Mouse (Mus musculus) induced T-regulatory cell, adult 2 months (primary cell): ENCODE results near the gene Sec14l2.

ENCODE experiments used
- DNase-seq: peaks from one replicate; pipeline ENCODE4 v3.0.0-alpha.2; 2012; ENCODE audit warnings: low read depth

Sec14l2 gene

DNA sequence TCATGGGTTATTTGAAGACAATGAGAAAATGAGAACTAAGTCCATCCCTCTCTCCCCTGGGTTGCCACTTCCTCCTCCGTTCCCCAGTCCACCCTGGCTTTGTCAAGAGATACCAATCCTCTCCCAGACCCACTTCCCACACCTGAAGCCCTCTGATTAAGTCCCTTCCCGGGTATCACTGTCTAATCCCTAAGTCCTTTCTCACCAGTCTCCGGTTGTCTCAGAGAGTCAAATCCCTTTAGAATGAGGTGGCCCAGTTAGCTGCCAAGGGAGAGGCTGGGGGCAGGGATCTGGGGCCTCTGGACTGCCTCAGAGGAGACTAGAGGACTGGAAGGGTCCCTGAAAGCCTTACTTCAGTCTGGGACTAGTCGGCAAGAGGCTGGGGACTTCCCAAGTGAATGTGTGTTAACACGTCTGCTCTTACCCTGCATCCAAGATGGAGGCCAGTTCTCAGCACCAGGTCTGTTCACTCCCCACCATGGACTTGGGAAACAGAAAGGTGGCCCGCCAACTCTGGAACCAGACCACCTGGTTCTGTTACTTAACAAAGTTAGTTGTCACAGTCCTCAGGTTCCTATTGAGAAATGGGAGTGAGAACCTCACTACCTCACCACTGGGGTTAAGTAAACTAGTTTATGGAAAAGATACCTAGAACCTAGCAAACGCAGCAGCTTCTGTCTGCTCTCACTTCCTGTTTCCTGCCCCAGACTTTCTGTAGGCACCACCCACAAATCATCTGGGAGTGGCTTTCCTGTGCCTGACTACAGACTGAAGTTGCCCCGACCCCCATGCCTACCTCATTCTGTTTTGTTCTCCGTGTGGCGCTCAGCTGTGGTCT is at the start of gene Sec14l2:
Sec14l2 (minus strand) TSS at position 674 of the 838 bp plus-strand sequence.
- peak; percentile 81 for DNase-seq

DNA sequence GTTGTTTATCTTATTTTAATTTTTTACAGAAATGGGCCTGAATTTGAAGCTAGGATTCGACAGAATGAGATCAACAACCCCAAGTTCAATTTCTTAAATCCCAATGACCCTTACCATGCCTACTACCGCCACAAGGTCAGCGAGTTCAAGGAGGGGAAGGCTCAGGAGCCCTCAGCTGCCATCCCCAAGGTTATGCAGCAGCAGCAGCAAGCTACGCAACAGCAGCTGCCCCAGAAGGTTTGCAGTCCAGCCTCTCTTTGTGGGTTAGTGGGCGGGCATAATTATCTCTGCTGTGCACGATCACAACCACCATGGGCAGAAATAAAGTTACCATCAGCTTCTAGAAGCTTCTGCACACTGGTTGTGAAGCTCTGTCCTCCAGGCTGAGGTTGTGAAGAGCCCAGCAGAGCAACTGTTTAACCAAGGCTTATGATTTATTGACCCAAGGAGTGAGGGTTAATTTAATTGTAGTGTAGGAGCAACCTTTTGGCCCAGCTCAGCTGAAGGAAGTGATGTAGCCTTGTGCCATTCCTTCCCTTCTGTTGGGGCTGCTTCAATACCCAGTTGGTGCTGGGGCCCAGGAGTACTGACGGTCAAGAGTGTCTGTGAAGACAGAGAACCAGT is 43.4 kb upstream of the Sec14l2 start:
- DNase-seq: no peak

DNA sequence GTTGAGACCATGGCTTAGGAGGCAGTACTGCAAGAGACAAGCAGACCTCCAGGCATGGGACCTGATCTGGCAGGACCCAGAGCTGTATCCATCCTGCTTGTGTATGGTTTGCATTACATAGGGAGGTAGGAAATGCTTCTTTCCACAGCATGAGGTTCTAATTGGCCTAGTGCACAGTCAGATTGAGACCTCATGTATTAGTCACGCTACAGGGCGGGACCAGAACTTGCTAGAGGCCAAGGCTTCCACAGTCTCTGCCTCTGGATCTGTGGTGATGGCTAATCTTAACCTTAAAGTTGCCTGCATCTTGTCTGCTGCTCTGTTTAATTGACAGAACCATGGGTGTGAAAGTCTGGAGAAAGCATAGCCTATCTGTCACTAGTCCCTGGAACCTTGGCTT is 41.5 kb upstream of the Sec14l2 start:
- DNase-seq: peak; percentile 49

DNA sequence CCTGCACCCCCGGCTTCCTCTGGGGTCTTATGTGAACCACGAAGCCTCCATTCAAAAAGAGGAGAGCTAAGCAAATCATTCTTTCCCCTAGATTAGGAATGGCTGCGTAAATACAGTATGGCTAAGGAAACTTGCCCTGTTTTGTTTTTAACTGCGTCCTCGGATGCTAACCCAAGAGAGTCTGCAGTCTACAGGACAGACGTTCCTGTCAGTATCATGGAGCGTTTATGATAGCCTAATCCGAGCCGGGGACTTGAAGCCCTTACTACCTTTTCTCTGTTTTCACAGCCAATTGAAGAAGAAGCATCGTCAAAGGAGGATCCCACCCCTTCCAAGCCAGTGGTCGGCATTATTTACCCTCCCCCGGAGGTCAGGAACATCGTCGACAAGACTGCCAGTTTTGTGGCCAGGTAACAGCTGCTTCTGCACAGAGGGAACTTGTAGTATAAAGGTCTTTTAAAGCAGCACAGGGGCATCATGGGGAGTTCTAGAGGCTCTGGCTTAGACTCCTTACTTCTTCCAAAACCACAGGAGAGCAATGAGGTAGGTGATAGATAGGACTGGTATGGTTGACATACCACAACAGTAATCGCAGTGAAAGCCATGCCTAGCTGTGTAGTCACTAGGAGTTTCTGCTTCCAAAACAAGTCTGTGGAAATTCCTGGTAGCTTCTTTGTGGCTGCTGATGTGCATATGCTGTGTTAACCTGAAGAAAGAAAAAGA is 37.7 kb upstream of the Sec14l2 start:
- DNase-seq: no peak

DNA sequence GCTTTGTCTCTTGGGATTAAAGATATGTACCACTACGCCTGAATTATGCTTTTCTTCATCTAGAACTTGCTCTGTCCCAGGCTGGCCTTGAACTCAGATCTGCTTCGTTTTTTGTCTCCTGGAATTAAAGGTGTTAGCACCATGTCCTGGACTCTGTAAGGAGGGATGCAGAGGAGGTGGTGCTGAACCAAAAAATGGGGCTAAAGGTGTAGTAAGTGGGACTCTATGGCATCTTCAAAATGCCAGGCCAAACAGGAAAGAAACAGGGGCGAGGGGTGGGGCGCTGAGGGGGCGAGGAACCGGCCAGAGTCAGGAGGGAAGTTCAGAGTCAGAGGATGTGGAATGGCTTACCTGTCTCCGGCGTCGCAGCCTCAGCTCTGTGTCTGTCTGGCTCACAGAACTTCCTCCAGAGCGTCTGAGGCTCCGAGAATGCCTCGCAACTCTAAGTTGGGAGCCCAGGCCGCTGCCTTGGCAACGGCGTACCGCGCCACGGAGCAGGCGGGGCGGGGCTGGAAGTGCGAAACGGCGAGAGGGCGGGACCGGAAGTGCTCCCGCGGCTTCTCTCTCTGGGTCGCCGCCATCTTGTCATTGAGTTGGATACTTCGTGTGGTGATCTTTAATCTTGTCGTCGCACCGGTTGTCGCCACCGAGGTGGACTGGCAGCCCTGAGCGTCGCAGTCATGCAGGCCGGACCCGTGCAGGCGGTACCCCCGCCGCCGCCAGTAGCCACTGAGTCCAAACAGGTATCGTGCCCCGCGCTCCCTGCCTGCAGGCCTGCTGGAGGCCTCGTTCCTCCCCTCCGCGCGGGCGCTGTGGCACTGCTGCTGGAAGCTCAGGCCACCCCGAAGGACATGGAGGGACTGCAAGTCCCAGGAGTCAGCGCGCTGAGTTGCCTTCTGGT is 36.8 kb upstream of the Sec14l2 start, which contains the start of the genes Ccdc157 and Sf3a1:
Ccdc157 (minus strand) TSS at position 486 of the 901 bp plus-strand sequence.
Sf3a1 (plus strand) TSS at position 543 of the 901 bp plus-strand sequence.
- DNase-seq: peak; percentile 96

DNA sequence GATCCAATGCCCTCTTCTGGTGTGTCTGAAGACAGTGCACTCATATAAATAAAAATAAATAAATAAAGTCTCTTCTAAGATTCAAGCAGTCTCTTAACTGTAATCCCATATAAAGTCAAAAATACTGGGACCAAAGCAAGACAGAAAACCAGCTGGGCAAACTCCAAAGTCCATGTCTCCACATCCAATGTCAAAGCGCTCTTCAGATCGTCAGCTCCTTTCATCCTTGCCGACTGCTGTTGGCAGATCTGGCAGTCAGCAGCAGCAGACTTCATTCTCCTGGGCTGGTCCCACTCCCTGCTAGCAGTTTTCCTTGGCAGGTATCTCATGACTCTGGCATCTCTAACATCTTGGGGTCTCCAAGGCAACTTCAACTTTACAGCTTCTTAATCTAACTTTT is 35.5 kb upstream of the Sec14l2 start:
- no peak for DNase-seq

DNA sequence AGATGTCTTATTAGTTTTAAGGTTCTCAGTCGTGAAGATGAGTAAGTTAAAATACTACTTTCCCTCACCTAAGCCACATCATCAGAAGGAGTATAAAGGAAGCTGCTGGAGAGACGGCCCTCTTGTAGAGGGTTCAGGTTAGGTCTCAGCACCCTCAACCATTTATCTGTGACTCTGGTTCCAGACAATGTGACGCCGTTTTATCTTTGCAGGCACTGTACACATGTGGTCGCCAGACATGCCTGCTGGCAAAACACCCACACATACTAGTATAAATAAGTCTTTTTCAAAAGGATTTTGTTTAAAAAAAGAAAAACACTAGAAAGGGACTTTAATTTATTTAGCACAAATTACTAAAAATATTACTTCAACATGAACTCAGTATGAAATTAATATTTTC is 32.4 kb upstream of the Sec14l2 start:
- DNase-seq: no peak

DNA sequence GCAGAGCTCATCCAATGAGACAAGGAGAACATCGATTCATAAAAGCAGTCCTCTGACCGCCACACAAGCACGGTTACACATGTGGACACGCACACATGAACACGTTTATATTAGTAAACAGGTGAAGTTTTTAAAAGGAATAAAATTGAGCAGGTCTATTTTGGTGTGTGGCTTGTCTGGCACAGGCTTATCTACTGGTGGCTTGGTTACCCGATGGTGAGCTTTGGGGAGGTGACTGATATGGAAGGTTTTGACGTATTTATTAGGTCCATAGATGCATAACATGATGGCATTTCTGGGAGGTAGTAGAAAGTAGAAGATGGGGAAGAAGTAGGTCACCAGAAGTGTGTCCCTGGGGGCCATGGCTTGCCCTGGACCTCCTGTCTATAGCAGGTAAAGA is 30.5 kb upstream of the Sec14l2 start:
- no peak for DNase-seq

DNA sequence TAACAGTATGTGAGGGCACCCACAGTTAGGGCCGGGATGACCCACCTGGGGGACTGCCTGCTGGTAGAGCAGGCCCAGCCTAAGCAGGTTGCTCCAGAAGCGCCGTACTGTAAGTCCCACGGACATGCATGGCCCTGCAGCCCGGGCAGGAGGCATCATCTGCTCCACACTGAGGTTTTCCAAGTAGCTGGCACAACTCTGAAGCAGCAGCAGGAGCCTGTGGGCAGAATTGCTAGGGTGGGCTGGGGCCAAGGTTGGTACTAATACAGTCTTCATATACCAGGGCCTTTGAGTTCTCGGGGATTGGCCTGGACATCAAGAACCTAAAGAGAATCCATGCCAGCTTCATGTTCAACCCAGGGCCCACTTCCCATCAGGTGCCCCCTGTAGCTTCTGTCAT is 26.7 kb upstream of the Sec14l2 start:
- DNase-seq: no peak

DNA sequence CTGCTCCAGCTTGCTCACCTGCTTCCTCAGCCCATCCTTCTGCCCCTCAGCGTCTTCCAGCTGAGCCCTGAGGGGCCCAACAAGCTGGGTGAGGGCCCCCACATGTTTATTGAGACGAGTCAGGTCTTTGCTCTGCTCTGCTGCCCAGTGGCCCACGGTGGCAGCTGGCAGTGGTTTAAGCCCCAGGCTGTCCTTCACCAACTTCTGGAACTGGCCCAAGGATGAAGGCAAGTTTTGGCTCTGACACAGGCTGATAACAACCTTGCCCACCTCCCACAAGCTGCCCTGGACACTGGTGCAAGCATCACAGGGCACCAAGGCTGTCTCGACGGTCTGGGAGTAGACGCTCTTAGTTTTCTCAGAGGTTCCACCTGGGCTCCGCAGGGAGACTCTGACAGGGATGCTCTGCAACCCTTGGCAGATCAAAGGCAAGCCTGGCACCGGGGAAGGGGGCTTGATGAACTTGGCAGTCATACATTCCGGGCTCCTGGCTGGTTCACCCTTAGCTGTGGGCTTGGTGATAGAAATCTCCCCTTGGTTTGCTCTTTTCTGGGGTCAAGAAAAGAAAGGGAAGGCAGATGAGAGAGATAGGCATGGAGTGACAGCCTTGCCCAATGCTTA is 25.4 kb upstream of the Sec14l2 start:
- no peak for DNase-seq

DNA sequence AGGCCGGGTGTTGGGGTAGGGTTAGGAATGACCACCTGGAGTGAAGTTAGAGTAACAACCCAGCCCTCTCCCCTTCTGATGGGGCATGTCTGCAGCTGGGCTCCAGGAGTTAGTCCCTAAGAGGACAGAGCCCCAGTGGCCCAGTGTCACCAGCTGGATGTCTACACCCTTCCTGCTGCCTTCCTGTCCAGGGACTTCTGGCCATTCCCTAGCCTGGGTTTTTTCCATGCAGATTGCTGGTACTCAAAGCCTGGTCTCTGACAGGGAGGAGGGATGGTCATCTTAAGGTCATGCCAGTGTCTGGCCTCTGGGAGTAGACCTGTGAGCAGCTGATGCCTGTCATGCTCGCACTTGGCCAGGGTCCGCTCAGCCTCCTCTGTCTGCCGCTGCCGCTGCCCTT is 24.9 kb upstream of the Sec14l2 start:
- no peak for DNase-seq

DNA sequence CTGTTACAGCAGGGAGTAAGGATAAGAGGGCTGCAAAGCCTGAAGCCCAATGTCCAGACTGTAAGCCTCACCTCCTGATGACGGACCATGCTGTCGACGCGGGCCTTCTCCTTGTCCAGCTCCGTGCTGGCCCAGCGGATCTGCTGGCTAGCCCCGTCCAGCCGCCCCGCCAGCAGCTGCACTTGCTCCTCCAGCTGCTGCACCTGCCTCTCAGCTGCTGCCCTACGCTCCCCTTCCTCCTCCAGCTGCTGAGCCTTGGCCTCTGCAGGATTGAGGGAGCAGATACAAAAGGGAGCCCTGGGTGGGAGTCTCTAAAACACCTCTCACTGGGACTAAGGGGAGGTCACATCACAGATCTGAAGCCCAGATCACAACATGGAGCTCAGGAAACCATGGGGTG is 23.9 kb upstream of the Sec14l2 start:
- no peak for DNase-seq

DNA sequence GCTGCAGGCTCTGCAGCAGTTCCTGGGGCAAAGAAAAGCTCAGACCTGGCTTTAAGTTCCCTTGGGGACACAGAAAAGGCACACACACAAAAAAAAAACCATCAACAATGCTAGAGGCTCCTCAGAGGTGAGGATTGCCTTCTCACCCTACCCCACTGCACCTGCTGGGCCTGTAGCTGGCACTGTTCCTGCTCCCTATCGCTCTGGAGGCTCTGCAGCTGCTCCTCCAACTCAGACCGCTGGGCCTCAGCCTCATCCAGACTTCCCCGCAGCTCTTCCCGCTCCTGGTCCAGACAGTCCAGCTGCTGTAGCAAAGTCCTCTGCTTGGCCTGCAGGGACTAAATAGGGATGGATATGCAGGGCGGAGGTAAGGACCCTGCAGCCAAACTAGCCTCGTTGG is 23.2 kb upstream of the Sec14l2 start:
- DNase-seq: no peak

DNA sequence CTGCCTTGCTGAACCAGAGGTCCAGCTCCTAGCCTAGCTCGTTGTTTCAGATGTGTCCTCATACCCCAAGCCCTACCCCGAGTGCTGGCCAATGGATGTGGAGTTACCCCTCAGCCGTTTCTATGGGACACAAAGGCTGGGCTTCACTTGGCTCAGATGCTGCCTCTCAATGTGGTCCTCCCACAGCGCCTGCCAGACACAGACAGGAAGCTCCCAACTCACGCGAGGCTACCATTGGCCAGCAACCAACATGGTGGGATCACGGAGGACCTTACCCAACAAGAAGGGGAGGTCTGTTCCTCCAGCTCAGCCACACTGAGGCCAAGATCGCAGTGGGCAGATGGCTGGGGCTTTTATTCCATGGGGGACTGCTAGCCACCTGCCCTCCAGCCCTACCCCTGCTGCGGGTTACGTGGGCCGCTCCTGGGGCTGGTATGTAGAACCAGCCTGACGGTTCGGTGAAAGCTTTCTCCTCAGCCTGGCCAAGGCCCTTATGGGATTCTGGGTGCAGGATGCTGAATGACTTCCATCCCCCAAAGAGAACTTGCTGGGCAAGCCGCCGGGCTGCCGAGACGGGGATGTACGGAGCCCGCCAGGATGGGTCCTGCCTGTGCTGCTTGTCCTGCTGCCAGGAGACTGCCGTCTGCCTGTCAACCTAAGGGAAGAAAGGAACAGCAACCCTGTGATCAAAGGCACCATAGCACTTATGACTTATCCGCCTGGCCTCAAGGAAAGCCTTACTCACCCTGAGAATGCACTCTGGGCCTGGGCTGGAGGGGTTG is 20.3 kb upstream of the Sec14l2 start:
- DNase-seq: no peak

DNA sequence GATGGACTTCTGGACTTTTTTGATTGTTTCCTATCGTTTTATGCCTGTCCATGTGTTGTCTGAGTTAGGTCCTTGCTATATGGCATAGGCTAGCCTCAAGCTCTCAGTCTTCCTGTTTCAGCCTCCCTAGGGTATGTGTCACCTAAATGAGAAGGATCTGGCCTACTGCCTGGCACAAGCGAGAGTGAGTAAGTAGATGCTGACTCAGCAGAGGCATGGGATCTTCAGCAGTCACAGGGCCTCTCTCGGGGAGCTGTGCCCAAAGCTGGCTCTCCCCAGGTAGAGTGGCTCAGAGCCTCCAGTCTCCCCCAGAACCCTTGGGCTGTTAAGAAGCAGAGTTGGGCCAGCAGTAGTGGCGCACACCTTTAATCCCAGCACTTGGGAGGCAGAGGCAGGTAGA is 19.1 kb upstream of the Sec14l2 start:
- no peak for DNase-seq

DNA sequence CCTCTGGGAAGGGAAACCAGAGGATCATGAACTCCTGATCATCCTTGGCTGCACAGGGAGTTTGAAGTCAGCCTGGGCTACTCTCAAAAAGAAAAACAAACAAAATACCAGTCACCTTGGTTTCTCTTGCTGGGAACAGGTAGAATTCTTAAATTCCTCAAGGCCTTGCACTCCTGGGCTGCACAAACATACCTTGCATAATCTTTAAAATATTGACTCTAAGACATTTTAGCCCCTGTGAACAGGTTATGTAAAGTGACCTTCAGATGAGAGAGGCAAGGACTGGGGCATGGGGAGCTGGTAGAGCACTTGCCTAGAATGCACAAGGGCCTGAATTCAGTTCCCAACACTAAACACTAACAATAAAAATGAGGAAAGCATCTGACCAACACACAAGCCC is 18.3 kb upstream of the Sec14l2 start:
- DNase-seq: no peak

DNA sequence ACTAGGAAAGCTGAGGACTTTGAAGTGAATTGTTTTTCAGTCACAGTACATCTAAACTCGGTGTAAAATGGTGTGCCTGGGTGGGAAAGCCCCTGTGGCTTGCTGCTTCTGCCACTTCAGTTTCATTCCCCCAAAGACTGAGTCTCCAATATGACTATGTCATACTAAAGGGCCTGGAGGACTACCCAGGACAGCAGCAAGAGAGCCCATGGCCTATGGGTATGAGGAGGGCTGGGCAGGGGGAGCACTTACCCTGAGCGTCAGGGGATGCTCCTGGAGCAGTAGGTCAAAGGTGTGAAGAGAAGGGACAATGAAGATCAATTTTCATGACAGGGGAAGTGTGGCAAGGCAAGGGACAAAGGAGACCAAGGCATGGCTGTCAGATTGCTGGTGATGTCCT is 15.7 kb upstream of the Sec14l2 start:
- DNase-seq: peak; percentile 34

DNA sequence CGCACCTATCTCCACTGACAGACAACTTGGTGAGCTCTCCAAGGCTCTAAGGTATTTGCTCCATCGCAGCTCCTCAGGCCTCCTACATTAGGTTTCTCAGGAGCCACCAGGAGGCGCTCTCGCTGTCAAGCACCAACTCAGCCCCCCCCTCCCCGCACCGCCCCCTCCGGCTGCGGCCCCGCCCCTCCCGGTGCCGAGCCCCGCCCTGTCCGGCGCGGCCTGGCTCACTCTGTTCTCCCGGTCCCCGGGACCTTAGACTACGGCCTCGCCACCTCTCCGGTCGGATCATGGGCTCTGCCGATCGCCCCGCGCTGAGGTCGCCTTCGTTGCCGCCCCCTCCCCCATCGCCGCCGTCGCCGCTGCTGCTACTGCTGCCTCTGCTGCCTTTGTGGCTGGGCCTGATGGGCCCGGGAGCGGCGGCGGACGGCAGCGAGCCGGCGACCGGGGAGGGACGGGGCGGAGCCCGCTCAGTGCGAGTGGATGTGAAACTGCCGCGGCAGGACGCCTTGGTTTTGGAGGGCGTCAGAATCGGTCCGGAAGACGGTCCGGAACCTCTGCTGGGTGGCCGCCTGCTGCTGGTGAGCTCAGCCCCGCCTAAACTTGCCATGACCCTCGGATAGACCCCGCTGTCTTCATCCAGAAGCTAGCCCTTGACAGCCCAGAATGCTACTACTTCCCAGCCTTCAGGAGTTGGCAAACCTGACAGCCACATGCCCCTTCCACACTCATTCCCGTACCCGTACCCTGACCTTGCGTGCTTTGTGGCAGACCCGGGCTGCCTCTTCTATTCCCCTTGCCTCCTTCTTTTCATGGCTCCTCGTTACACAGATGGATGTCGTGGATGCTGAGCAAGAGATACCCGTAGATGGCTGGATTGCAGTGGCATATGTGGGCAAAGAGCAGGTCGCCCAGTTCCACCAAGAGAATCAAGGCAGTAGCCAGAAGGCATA is 12.0 kb upstream of the Sec14l2 start, which contains the start of gene Rnf215:
Rnf215 (plus strand) TSS at position 217 of the 950 bp plus-strand sequence.
- peak; percentile 97 for DNase-seq

DNA sequence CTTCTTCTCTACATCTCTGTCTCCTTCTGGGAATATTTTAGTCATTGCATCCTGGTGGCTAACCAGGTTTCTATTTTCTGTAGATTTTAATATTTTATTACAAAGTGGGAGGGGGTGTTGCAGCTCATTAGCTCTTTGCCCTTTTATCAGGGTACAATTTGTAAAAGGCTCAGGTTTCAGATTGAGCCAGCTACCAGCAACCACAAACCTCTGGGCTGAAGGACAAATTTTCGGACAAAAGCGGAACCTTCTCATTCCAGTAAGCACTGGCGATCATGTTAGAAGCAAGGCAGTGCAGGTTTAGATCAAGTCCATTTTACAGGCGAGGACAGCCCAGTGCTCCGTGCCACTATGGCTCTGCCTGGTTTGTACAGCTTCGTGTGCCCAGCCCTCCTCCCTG is 11.2 kb upstream of the Sec14l2 start:
- no peak for DNase-seq
